Mouse (Mus musculus) neural tube, embryonic 11.5 days (tissue): Measurements from ENCODE around the gene Hmg20b. TPM values are rescaled to one million over a fixed set of nuclear protein-coding genes. Genes with fewer than 3 reads are reported as not detected.
A peak's percentile ranks its signal among the peaks of the same experiment; 100 is the strongest.

Source experiments
- ATAC-seq: fragments of 200-750 bp; cut with Nextera tagmentation; 2 replicates; pipeline ENCODE4 v1.8.0; 2017; ENCODE audit warnings: moderate number of reproducible peaks, mild to moderate bottlenecking, moderate TSS enrichment, moderate library complexity; ENCODE audit not compliant: insufficient read depth, low FRiP score, low TSS enrichment
- DNase-seq: peaks from one replicate; pipeline ENCODE4 v3.0.0-alpha.2; 2015; ENCODE audit warnings: low spot score
- H3K27ac ChIP-seq: fragments of 300-500 bp; sonication (generic); 2 replicates; pipeline ENCODE4 v1.5.1; 2014; ENCODE audit warnings: low read depth, mild to moderate bottlenecking, low read length
- H3K27me3 ChIP-seq: fragments of 300-500 bp; sonication (generic); 2 replicates; pipeline ENCODE4 v1.6.1; 2014; ENCODE audit warnings: mild to moderate bottlenecking, low read length, mixed read lengths; ENCODE audit not compliant: control insufficient read depth, insufficient read depth
- H3K36me3 ChIP-seq: fragments of 300-500 bp; sonication (generic); 2 replicates; pipeline ENCODE4 v1.6.1; 2014; ENCODE audit warnings: mild to moderate bottlenecking, low read length, moderate library complexity, mixed read lengths; ENCODE audit not compliant: control insufficient read depth, insufficient read depth
- H3K4me1 ChIP-seq: fragments of 300-500 bp; sonication (generic); 2 replicates; pipeline ENCODE4 v1.6.1; 2014; ENCODE audit warnings: low read length, mixed read lengths; ENCODE audit not compliant: control insufficient read depth, insufficient read depth
- H3K4me2 ChIP-seq: fragments of 300-500 bp; sonication (generic); 2 replicates; pipeline ENCODE4 v1.6.1; 2014; ENCODE audit warnings: low read depth, mild to moderate bottlenecking, moderate library complexity
- H3K4me3 ChIP-seq: fragments of 300-500 bp; sonication (generic); 2 replicates; pipeline ENCODE4 v1.5.1; 2014; ENCODE audit warnings: low read depth, low read length
- H3K9ac ChIP-seq: fragments of 300-500 bp; sonication (generic); 2 replicates; pipeline ENCODE4 v1.6.1; 2014; ENCODE audit warnings: mild to moderate bottlenecking, low read length
- H3K9me3 ChIP-seq: fragments of 300-500 bp; sonication (generic); 2 replicates; pipeline ENCODE4 v1.6.1; 2016; ENCODE audit warnings: low read length; ENCODE audit not compliant: control insufficient read depth
- WGBS: fragments of 180-500 bp; shearing (Covaris S2); extraction: QIAGEN DNeasy Blood & Tissue Kit; methylation state at CpG from one replicate; pipeline ENCODE4 v1.1.7; 2014; 5-methylcytosine and 5-hydroxymethylcytosine counted together
- polyA plus RNA-seq: library from polyadenylated mRNA; unstranded; fragments of >200 nt; fragmentation: Nextera tagmentation; extraction: Ambion mirVana; gene quantifications from 2 replicates; pipeline ENCODE4 v1.2.1, GENCODE M21; 2014

Gene Hmg20b
- polyA plus RNA-seq, 1 experiment from 2014 or later = 104 TPM

DNA sequence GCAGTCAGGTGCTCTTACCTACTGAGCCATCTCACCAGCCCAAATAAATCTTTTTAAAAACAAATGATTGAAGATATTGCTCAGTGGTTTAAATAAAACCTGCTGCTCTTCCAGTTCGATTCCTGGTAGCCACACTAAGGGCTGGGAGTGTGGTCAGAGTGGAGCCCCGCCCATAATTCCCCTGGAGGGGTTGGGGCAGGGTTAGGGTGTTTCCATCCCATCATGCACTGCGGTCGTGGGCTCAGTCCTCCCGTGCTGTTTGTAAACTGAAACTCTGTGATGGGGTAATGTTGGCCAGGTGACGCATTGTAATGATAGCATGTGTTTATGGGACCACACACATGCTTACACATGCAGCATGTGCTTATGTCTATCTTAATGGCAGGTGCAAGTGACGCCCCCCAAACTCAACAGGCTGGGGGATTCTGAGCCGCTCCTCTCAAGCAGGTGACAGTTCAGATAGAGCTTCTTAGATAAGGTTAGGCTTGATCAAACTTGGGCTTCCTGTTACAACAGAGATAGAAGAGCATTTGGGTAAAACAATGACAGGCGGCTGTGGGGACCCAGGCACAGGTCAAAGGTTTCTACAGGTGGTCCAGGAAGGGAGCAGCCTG lies 1.5 kb upstream of the Hmg20b start:
- Histone ChIP-seq H3K36me3 (no peaks in the 10 kb centered on the region; the same call in none of the 2 replicates), H3K4me1 (peaks cover 15% of the 10 kb centered on the region), H3K27ac (no peak overlapping the region), H3K4me2 (no peak overlapping the region), H3K27me3 (no peaks in the 10 kb centered on the region), H3K4me3 (0 out of 2 replicates have a peak overlapping the region, but pooled peaks have one; percentile 6), H3K9me3 (no peaks in the 10 kb centered on the region), H3K9ac (no peak overlapping the region)
- DNase-seq (no peak), ATAC-seq (no peak)
- WGBS = 26% methylated on average over 9 of the region's 9 CpGs

GRCm38 (mm10) chr10:81349961-81350350 lies 324 bp downstream of the Hmg20b start:
- Histone ChIP-seq H3K9ac (peak overlapping the region; percentile 87), H3K4me3 (peak overlapping the region; percentile 94), H3K4me1 (peaks cover 16% of the 10 kb centered on the region), H3K9me3 (no peaks in the 10 kb centered on the region), H3K36me3 (no peaks in the 10 kb centered on the region; the same call in none of the 2 replicates), H3K4me2 (peak overlapping the region; percentile 74), H3K27me3 (peaks cover 6% of the 10 kb centered on the region), H3K27ac (peak overlapping the region; percentile 11; the same call in 1 of the 2 replicates)
- under 1% methylated on average over 29 of the region's 29 CpGs for WGBS
- DNase-seq = no peak
- peak; percentile 13 for ATAC-seq

DNA sequence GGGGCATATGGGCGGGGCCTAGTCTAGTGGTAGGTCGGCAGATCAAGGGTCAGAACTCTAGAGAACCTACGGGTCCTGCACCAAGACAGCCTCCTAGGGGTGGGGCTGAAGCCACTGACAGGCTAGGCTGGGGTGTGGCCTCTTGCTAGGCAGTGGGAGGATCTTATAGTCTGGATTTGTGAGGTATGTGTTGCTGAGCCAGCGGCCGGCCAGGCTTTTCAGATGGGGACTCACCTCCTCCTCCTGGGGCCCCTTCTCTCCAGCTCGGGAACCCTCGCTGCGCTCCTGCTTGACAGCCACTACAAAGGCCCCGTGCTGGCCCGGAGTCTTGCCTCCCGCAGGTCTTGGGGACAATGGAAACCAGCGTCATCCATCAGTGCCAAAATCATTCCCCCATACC lies 1.1 kb downstream of the Hmg20b start:
- no peaks in the 10 kb centered on the region; the same call in none of the 2 replicates for H3K36me3 ChIP-seq
- ATAC-seq = no peak
- H3K9ac ChIP-seq = peak overlapping the region; percentile 87
- 5% methylated on average over 12 of the region's 12 CpGs for WGBS
- no peaks in the 10 kb centered on the region for H3K9me3 ChIP-seq
- H3K27me3 ChIP-seq = peaks cover 13% of the 10 kb centered on the region
- DNase-seq = no peak
- peak overlapping the region; percentile 94 for H3K4me3 ChIP-seq
- peaks cover 16% of the 10 kb centered on the region for H3K4me1 ChIP-seq
- peak overlapping the region; percentile 74 for H3K4me2 ChIP-seq
- H3K27ac ChIP-seq = no peak overlapping the region

- no peak overlapping the region for H3K9ac ChIP-seq
These were observed 3.7 kb downstream of the Hmg20b start for GRCm38 (mm10) chr10:81346453-81347067.

GRCm38 (mm10) chr10:81345162-81345534 lies 5.1 kb downstream of the Hmg20b start:
- H3K4me1 ChIP-seq = peaks cover 14% of the 10 kb centered on the region
- H3K9me3 ChIP-seq = no peaks in the 10 kb centered on the region
- H3K27me3 ChIP-seq = peaks cover 42% of the 10 kb centered on the region
- no peak overlapping the region for H3K4me2 ChIP-seq
- H3K27ac ChIP-seq = no peak overlapping the region
- no peak overlapping the region for H3K4me3 ChIP-seq
- no peaks in the 10 kb centered on the region; the same call in none of the 2 replicates for H3K36me3 ChIP-seq
- DNase-seq (no peak), ATAC-seq (no peak)
- H3K9ac ChIP-seq = no peak overlapping the region
- 80% methylated on average over 4 of the region's 4 CpGs for WGBS

More at GRCm38 (mm10) chr10:81346453-81347067, 3.7 kb downstream of the Hmg20b start:
- peak; percentile 73 for DNase-seq
- Histone ChIP-seq H3K9me3 (no peaks in the 10 kb centered on the region), H3K36me3 (no peaks in the 10 kb centered on the region; the same call in none of the 2 replicates), H3K4me3 (0 out of 2 replicates have a peak overlapping the region, but pooled peaks have one; percentile 10), H3K27ac (no peak overlapping the region), H3K4me1 (peaks cover 16% of the 10 kb centered on the region), H3K27me3 (peaks cover 37% of the 10 kb centered on the region), H3K4me2 (peak overlapping the region; percentile 39)
- ATAC-seq = no peak
- WGBS = 6% methylated on average over 55 of the region's 55 CpGs

GRCm38 (mm10) chr10:81344421-81345161 lies 5.7 kb downstream of the Hmg20b start:
- Histone ChIP-seq H3K27ac (no peak overlapping the region), H3K27me3 (peaks cover 42% of the 10 kb centered on the region), H3K36me3 (no peaks in the 10 kb centered on the region; the same call in none of the 2 replicates), H3K9me3 (no peaks in the 10 kb centered on the region), H3K4me3 (no peak overlapping the region), H3K4me2 (no peak overlapping the region), H3K4me1 (peaks cover 11% of the 10 kb centered on the region), H3K9ac (no peak overlapping the region)
- ATAC-seq (no peak), DNase-seq (no peak)
- 59% methylated on average over 8 of the region's 8 CpGs for WGBS

DNA sequence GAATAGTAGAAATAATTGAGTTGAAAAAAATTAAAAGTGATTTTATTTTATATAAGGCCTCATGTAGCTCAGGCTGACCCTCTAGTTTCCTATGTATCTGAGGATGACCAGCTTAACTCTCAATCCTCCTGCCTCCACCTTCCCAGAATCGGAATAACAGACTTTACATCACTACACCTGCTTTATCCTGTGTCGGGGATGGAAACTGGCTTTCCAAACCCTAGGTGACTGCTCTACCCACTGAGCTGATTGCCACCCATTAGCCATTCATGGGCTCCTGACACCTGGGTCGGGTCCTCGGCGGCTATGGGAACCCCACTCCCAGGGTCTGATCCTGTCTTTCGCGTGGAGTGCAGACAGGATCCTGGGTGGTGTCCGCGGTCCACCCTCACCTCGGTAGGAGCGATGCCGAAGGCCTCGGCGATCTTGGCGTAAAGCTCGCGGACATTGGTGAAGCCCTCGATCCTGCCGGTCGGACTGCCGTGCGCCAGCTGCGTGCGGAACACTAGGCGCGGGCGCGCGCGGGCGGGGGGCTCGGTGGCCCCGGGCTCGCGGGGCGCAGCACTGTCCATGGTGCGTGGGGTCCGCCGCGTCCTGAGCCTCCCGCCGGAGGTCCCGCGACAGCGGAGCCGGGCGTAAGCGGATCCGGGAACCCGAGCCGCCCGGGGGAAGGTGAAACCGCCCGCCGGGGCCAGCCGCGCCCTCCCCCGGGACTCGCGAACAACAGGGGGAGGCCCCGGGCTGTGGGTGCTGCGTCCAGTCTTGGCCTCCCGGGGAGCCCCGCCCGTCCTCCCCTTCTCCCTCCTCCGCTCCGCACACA lies 7.4 kb downstream of the Hmg20b start, which contains the start of gene Gipc3:
Gene Gipc3 (minus strand): TSS at position 581 of the 820 bp plus-strand sequence.
- H3K27me3 ChIP-seq = peaks cover 49% of the 10 kb centered on the region
- H3K9ac ChIP-seq = peak within 1 kb of the TSS; percentile 39
- no peak within 1 kb of the TSS for H3K27ac ChIP-seq
- H3K9me3 ChIP-seq = no peaks in the 10 kb centered on the region
- H3K4me3 ChIP-seq = peak within 1 kb of the TSS; percentile 34
- no peaks in the 10 kb centered on the region; the same call in 1 of the 2 replicates for H3K36me3 ChIP-seq
- peaks cover 3% of the 10 kb centered on the region; the same call in 1 of the 2 replicates for H3K4me1 ChIP-seq
- H3K4me2 ChIP-seq = peak within 1 kb of the TSS; percentile 64
- WGBS = 4% methylated on average over 59 of the region's 67 CpGs
- ATAC-seq = no peak
- no peak for DNase-seq

DNA sequence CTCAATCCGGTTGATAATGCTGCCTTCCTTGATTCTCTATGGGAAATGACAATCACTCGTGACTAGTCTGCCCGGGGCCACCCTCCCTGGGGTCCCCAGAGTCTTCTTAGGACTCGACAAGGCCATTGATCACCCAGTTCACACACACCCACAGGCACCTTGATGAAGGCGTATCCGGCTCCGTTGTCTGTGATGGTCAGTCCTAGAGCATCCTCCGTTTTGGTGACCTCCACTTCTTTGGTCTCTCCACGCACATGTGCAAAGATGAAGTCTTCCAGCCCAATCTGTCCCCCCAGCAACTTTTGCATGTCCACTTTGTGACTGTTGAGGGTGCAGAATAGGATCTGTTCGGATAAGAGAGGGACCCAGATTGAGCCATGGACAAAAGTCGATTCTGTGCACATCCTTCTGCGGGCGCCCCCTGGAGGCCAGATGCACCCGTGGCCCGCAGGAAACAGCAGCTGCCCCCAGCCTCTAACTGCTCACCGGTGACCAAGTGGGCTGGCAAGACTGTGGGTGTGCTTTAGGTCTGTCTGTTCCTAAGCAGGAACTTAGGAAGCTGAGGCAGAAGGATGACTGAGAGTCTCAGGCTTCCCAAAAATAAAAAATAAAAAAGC lies 8.8 kb downstream of the Hmg20b start:
- DNase-seq (peak; percentile 78), ATAC-seq (no peak)
- H3K4me3 ChIP-seq = no peak overlapping the region
- no peak overlapping the region for H3K4me2 ChIP-seq
- H3K4me1 ChIP-seq = no peaks in the 10 kb centered on the region; the same call in 1 of the 2 replicates
- no peak overlapping the region for H3K9ac ChIP-seq
- no peaks in the 10 kb centered on the region for H3K36me3 ChIP-seq
- no peak overlapping the region for H3K27ac ChIP-seq
- peaks cover 50% of the 10 kb centered on the region for H3K27me3 ChIP-seq
- no peaks in the 10 kb centered on the region for H3K9me3 ChIP-seq
- 34% methylated on average over 16 of the region's 16 CpGs for WGBS
